Mouse (Mus musculus) MEL (cell line): Measurements from ENCODE around the gene Grip2. TPM values are rescaled to one million over a fixed set of nuclear protein-coding genes. Genes with fewer than 3 reads are reported as not detected.

Experiments used
- DNase-seq: peaks from one replicate; pipeline ENCODE4 v3.0.0; 2011; ENCODE audit warnings: low read depth, low spot score
- H3K27ac ChIP-seq: 2 replicates; pipeline ENCODE4 v1.5.1; 2012; ENCODE audit warnings: low read depth, mild to moderate bottlenecking, control low read depth, low read length, moderate library complexity; ENCODE audit not compliant: control insufficient read depth
- H3K27me3 ChIP-seq, 2 experiments: fragments of 150-350 bp in 1 of 2; sonication (generic) in 1 of 2; 2 replicates each; pipeline ENCODE4 v1.6.1; 2012; ENCODE audit warnings: low read length in 2 of 2, mild to moderate bottlenecking in 2 of 2, improper control_type of control experiment in 1 of 2, moderate library complexity in 1 of 2; ENCODE audit not compliant: insufficient read depth in 2 of 2, control insufficient read depth in 1 of 2
- H3K36me3 ChIP-seq, 2 experiments: 2 replicates each; pipeline ENCODE4 v1.6.1; 2012 to 2014; ENCODE audit warnings: low read length in 2 of 2, improper control_type of control experiment in 1 of 2, inconsistent platforms in 1 of 2, mild to moderate bottlenecking in 1 of 2; ENCODE audit not compliant: insufficient read depth in 2 of 2, control insufficient read depth in 1 of 2
- H3K4me1 ChIP-seq, 2 experiments: fragments of 150-350 bp in 1 of 2; sonication (generic) in 1 of 2; 2 replicates each; pipeline ENCODE4 v1.6.1; 2012; ENCODE audit warnings: low read length in 2 of 2, improper control_type of control experiment in 1 of 2, mild to moderate bottlenecking in 1 of 2; ENCODE audit not compliant: insufficient read depth in 2 of 2, control insufficient read depth in 1 of 2
- H3K4me3 ChIP-seq, 2 experiments: fragments of 150-350 bp in 1 of 2; sonication (generic) in 1 of 2; 2 replicates each; pipeline ENCODE4 v1.5.1; 2012; ENCODE audit warnings: low read depth in 2 of 2, low read length in 2 of 2, mild to moderate bottlenecking in 2 of 2, moderate library complexity in 2 of 2, control low read depth in 1 of 2, improper control_type of control experiment in 1 of 2; ENCODE audit not compliant: control insufficient read depth in 1 of 2, insufficient read depth in 1 of 2
- H3K79me2 ChIP-seq: 2 replicates; pipeline ENCODE4 v1.6.1; 2012; ENCODE audit warnings: mild to moderate bottlenecking, low read length, moderate library complexity; ENCODE audit not compliant: control insufficient read depth, poor library complexity, insufficient read depth
- H3K9ac ChIP-seq: 2 replicates; pipeline ENCODE4 v1.6.1; 2012; ENCODE audit warnings: low read depth, mild to moderate bottlenecking, control low read depth, low read length, moderate library complexity; ENCODE audit not compliant: control insufficient read depth, poor library complexity, severe bottlenecking
- H3K9me3 ChIP-seq: fragments of 150-350 bp; sonication (generic); replicated peaks from 2 replicates; pipeline ENCODE4 v1.6.1; 2012; ENCODE audit warnings: mild to moderate bottlenecking, low read length, improper control_type of control experiment, moderate library complexity; ENCODE audit not compliant: insufficient read depth
- BHLHE40 ChIP-seq: IDR thresholded peaks from 2 replicates; pipeline ENCODE4 v1.6.1; 2012; ENCODE audit warnings: low read depth, mild to moderate bottlenecking, inconsistent platforms, low read length, improper control_type of control experiment, borderline replicate concordance
- CHD1 ChIP-seq: IDR thresholded peaks from 2 replicates; pipeline ENCODE4 v1.6.1; 2012; ENCODE audit warnings: low read depth, mild to moderate bottlenecking, inconsistent platforms, low read length, improper control_type of control experiment
- CHD2 ChIP-seq: IDR thresholded peaks from 2 replicates; pipeline ENCODE4 v1.6.1; 2011; ENCODE audit warnings: low read length, improper control_type of control experiment
- CTCF ChIP-seq, 3 experiments: IDR thresholded peaks in 2 of 3; conservative IDR thresholded peaks in 1 of 3; 2 replicates each; pipeline ENCODE4 v1.5.1; 2011 to 2012; ENCODE audit warnings: low read length in 3 of 3, low read depth in 2 of 3, mild to moderate bottlenecking in 2 of 3, improper control_type of control experiment in 1 of 3, inconsistent platforms in 1 of 3, mixed read lengths in 1 of 3, moderate library complexity in 1 of 3; ENCODE audit not compliant: control insufficient read depth in 1 of 3, insufficient read depth in 1 of 3, poor library complexity in 1 of 3, severe bottlenecking in 1 of 3
- E2F4 ChIP-seq: IDR thresholded peaks from 2 replicates; pipeline ENCODE4 v1.6.1; 2011; ENCODE audit warnings: low read depth, low read length, improper control_type of control experiment, borderline replicate concordance
- ELF1 ChIP-seq: IDR thresholded peaks from 2 replicates; pipeline ENCODE4 v1.6.1; 2014; ENCODE audit warnings: low read depth, mild to moderate bottlenecking, inconsistent platforms, low read length, improper control_type of control experiment, moderate library complexity
- ETS1 ChIP-seq: IDR thresholded peaks from 2 replicates; pipeline ENCODE4 v1.6.1; 2012; ENCODE audit warnings: low read depth, mild to moderate bottlenecking, inconsistent platforms, low read length, improper control_type of control experiment, moderate library complexity
- GABPA ChIP-seq: IDR thresholded peaks from 2 replicates; pipeline ENCODE4 v1.6.1; 2012; ENCODE audit warnings: low read depth, mild to moderate bottlenecking, inconsistent platforms, low read length, improper control_type of control experiment, moderate library complexity
- GATA1 ChIP-seq: IDR thresholded peaks from 2 replicates; pipeline ENCODE4 v1.6.1; 2011; ENCODE audit warnings: low read depth, low read length, improper control_type of control experiment
- JUND ChIP-seq: IDR thresholded peaks from 2 replicates; pipeline ENCODE4 v1.6.1; 2011; ENCODE audit warnings: low read depth, mild to moderate bottlenecking, improper control_type of control experiment, low read length
- MAX ChIP-seq: IDR thresholded peaks from 2 replicates; pipeline ENCODE4 v1.6.1; 2011; ENCODE audit warnings: low read length, improper control_type of control experiment
- MAZ ChIP-seq: IDR thresholded peaks from 2 replicates; pipeline ENCODE4 v1.6.1; 2012; ENCODE audit warnings: low read depth, mild to moderate bottlenecking, inconsistent platforms, low read length, improper control_type of control experiment
- MXI1 ChIP-seq: IDR thresholded peaks from 2 replicates; pipeline ENCODE4 v1.6.1; 2011; ENCODE audit warnings: mild to moderate bottlenecking, low read depth, low read length, improper control_type of control experiment
- MYB ChIP-seq: IDR thresholded peaks from 2 replicates; pipeline ENCODE4 v1.6.1; 2011; ENCODE audit warnings: mild to moderate bottlenecking, low read depth, low read length, improper control_type of control experiment
- NRF1 ChIP-seq: IDR thresholded peaks from 2 replicates; pipeline ENCODE4 v1.6.1; 2014; ENCODE audit warnings: low read depth, mild to moderate bottlenecking, inconsistent platforms, low read length, improper control_type of control experiment, moderate library complexity; ENCODE audit not compliant: poor library complexity, insufficient read depth, severe bottlenecking
- POLR2A ChIP-seq, 2 experiments: IDR thresholded peaks; 2 replicates each; pipeline ENCODE4 v1.6.1; 2011 to 2012; ENCODE audit warnings: low read length in 2 of 2, mild to moderate bottlenecking in 2 of 2, control low read depth in 1 of 2, improper control_type of control experiment in 1 of 2, low read depth in 1 of 2, moderate library complexity in 1 of 2; ENCODE audit not compliant: control insufficient read depth in 1 of 2, insufficient read depth in 1 of 2, poor library complexity in 1 of 2
- POLR2AphosphoS2 ChIP-seq: IDR thresholded peaks from 2 replicates; pipeline ENCODE4 v1.6.1; 2011; ENCODE audit warnings: low read length, improper control_type of control experiment
- SIN3A ChIP-seq: IDR thresholded peaks from 2 replicates; pipeline ENCODE4 v1.6.1; 2012; ENCODE audit warnings: low read length, improper control_type of control experiment, inconsistent platforms
- SMC3 ChIP-seq: IDR thresholded peaks from 2 replicates; pipeline ENCODE4 v1.6.1; 2011; ENCODE audit warnings: low read depth, low read length, improper control_type of control experiment
- TBP ChIP-seq: IDR thresholded peaks from 2 replicates; pipeline ENCODE4 v1.8.0; 2011; ENCODE audit warnings: low read depth, low read length, improper control_type of control experiment
- TCF12 ChIP-seq: IDR thresholded peaks from 2 replicates; pipeline ENCODE4 v1.6.1; 2014; ENCODE audit warnings: low read depth, mild to moderate bottlenecking, inconsistent platforms, low read length, improper control_type of control experiment, moderate library complexity
- UBTF ChIP-seq: IDR thresholded peaks from 2 replicates; pipeline ENCODE4 v1.6.1; 2012; ENCODE audit warnings: low read depth, mild to moderate bottlenecking, inconsistent platforms, low read length, improper control_type of control experiment, moderate library complexity, borderline replicate concordance; ENCODE audit not compliant: insufficient read depth
- USF1 ChIP-seq: IDR thresholded peaks from 2 replicates; pipeline ENCODE4 v1.6.1; 2014; ENCODE audit warnings: low read depth, mild to moderate bottlenecking, inconsistent platforms, low read length, improper control_type of control experiment, moderate library complexity
- ZMIZ1 ChIP-seq: IDR thresholded peaks from 2 replicates; pipeline ENCODE4 v1.6.1; 2012; ENCODE audit warnings: low read depth, mild to moderate bottlenecking, inconsistent platforms, low read length, improper control_type of control experiment, moderate library complexity
- polyA plus RNA-seq, 2 experiments: library from polyadenylated mRNA; stranded (reverse) in 1 of 2; unstranded in 1 of 2; fragments of >175 nt in 1 of 2; fragments of >200 nt in 1 of 2; gene quantifications; 2 replicates each; pipeline versions ENCODE4 v1.2.1 to v1.2.4; 2012; ENCODE audit warnings: low replicate concordance in 2 of 2, low read depth in 1 of 2; ENCODE audit not compliant: insufficient read length in 2 of 2, insufficient read depth in 1 of 2, missing spikeins in 1 of 2
- total RNA-seq: library from RNA; depleted of rRNA; stranded (reverse); fragments of 300-350 nt; gene quantifications from 2 replicates; pipeline ENCODE4 v1.2.3, GENCODE M21; 2012

The Grip2 gene
- total and polyA plus RNA-seq, 3 experiments = not detected

DNA sequence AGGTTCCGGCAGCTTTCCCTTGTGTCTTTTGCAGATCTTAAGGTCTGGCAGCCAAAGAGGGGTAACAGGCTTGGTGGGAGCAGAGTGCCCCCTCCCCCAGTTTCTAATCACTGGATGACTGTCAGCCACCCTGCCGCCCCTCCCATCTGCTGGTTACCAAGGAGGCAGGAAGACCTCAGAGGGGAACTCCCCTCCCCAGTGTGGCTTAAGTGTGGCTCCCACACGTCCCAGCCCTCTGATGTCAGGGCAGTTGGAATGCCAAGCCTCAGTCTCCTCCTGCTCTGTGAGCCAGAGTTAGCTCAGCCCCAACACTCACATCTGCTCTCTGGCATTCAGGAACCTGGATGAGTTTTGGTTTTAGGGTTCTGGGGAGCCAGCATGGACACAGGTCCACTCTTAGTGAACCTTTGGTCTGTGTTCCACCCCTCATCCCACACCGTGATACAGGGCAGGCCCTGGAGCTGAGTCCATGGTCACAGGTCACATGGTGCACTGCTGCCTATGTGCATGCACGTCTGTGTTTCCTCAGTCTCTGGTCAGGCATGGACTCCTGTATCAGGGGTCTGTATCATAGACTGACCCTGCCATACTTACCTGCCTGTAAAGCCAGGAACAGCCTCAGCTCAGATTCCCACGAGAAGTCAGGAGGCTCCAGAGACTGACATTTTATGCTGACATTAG is 98.0 kb downstream of the Grip2 start:
- no peak for TF ChIP-seq ZMIZ1
- TF ChIP-seq CHD1 = no peak
- DNase-seq = no peak
- Histone ChIP-seq H3K27me3 (no peaks in the 10 kb centered on the region), H3K9me3 (no peaks in the 10 kb centered on the region), H3K36me3 (peaks cover 0 to 6% of the 10 kb centered on the region in 2 experiments; a peak in 2 of 4 replicates), H3K4me1 (no peaks in the 10 kb centered on the region), H3K79me2 (no peaks in the 10 kb centered on the region), H3K27ac (no peak overlapping the region), H3K9ac (no peak overlapping the region), H3K4me3 (no peak overlapping the region)

DNA sequence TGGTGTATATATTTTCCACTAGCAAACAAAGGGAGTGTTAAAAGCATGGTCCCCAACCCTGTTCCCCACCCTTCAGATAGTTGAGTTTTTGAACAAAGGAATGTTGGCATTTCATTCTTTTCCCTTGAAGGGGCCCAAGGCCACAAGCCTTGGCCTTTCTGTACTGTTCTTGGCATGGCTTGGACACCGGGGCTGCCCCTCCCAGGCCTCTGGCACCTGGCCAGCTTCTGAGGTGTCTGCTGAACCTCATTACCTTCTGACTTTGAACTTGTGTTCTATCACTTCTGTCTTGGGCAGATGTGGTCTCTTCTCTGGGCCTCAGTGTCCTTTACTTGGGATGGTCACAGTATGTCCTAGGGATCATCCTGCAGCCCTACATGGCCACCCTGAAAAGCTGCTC is 99.7 kb downstream of the Grip2 start:
- no peaks in the 10 kb centered on the region for H3K27me3 ChIP-seq
- H3K79me2 ChIP-seq = no peaks in the 10 kb centered on the region
- no peak overlapping the region for H3K4me3 ChIP-seq
- no peak overlapping the region for H3K27ac ChIP-seq
- TF ChIP-seq CHD1 (no peak), BHLHE40 (no peak), TCF12 (no peak), CHD2 (no peak), USF1 (no peak), POLR2A (IDR thresholded peaks at IDR 0.05; ENCODE audit: control insufficient read depth in 1 of 2, insufficient read depth in 1 of 2, low read depth in 1 of 2, low read length in 2 of 2, poor library complexity in 1 of 2) (no peak)
- TF ChIP-seq, all 39 proteins: peak for 0
- Histone ChIP-seq H3K4me1 (no peaks in the 10 kb centered on the region), H3K36me3 (peaks cover 0 to 5% of the 10 kb centered on the region in 2 experiments; a peak in 2 of 4 replicates), H3K9me3 (no peaks in the 10 kb centered on the region), H3K9ac (no peak overlapping the region)
- no peak for DNase-seq

DNA sequence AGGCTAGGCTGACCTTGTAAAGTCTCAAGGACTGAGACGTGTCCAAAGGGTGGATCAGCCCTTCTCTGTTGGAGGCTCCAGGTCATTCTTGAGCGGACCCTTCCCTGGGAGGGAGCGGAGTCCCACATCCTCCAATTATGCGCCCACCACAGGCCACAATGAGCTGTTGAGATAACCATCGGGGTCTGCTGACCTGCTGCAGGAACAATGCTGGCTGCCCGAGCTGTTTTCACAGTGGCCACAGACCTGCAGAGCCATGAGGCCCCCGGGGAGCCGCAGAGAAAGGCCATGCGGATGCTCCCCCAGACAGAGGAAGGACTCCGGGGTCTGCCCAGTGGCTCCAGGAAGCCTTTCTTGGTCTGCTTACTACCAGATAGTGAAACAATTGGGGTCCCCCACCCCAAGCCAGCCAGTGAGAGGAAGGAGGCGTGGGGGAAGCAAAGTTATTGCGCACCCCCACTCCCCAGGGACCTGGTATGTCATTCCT is 105.8 kb downstream of the Grip2 start:
- H3K36me3 ChIP-seq = peaks cover 0 to 3% of the 10 kb centered on the region in 2 experiments; a peak in 2 of 4 replicates
- peaks cover 0 to 3% of the 10 kb centered on the region in 2 experiments; a peak in 3 of 4 replicates for H3K4me1 ChIP-seq
- H3K9me3 ChIP-seq = no peaks in the 10 kb centered on the region
- no peak for DNase-seq
- H3K4me3 ChIP-seq = no peak overlapping the region
- no peak overlapping the region for H3K9ac ChIP-seq
- H3K79me2 ChIP-seq = 0 out of 2 replicates have a peak, but pooled peaks cover 2% of the 10 kb centered on the region
- TF ChIP-seq MXI1 (no peak), GABPA (no peak), ELF1 (no peak), E2F4 (no peak), MAZ (no peak), MAX (no peak), CHD1 (no peak), GATA1 (no peak), POLR2AphosphoS2 (no peak), SMC3 (no peak), UBTF (no peak), MYB (no peak), CTCF (IDR thresholded peaks at IDR 0.05 in 2 of 3, conservative IDR thresholded peaks at IDR 0.05 in 1 of 3; ENCODE audit: control insufficient read depth in 1 of 3, insufficient read depth in 1 of 3, low read depth in 2 of 3, low read length in 3 of 3, poor library complexity in 1 of 3, severe bottlenecking in 1 of 3) (no peak), TBP (no peak), SIN3A (no peak), JUND (no peak), ETS1 (no peak), NRF1 (no peak)
- H3K27me3 ChIP-seq = no peaks in the 10 kb centered on the region
- no peak overlapping the region for H3K27ac ChIP-seq
